Mouse (Mus musculus) embryonic fibroblast, embryonic 13.5 days (primary cell): Measurements from ENCODE around the gene Shc4.

Experiments
- CTCF ChIP-seq: IDR thresholded peaks from 2 replicates; pipeline ENCODE4 v1.5.1; 2011; ENCODE audit warnings: mild to moderate bottlenecking, control low read depth, low read length, moderate library complexity, borderline replicate concordance; ENCODE audit not compliant: insufficient read depth
- POLR2A ChIP-seq: IDR thresholded peaks from 2 replicates; pipeline ENCODE4 v1.6.1; 2011; ENCODE audit warnings: low read depth, mild to moderate bottlenecking, control low read depth, low read length, moderate library complexity

GRCm38 (mm10) chr2:125624127-125624685 lies 99.7 kb downstream of the Shc4 start:
- TF ChIP-seq CTCF (no peak), POLR2A (no peak)
